Mouse (Mus musculus): ENCODE data around the gene Usp12.

- TF ChIP-seq CTCF (IDR thresholded peaks at IDR 0.05) (no peak), EP300 (IDR thresholded peaks at IDR 0.05; ENCODE audit: insufficient read depth, low read depth, low read length) (no peak)
Measured at GRCm38 (mm10) chr5:146809951-146810350, 15.1 kb upstream of the Usp12 start.
